Mouse (Mus musculus) adrenal gland, adult 2 months (tissue): Measurements from ENCODE around the gene Mgat4b. TPM values are rescaled to one million over a fixed set of nuclear protein-coding genes. Genes with fewer than 3 reads are reported as not detected.
A peak's percentile ranks its signal among the peaks of the same experiment; 100 is the strongest.

Source experiments
- DNase-seq: peaks from one replicate; pipeline ENCODE4 v3.0.0; 2021
- polyA plus RNA-seq: library from polyadenylated mRNA; depleted of rRNA; stranded (reverse); fragments of >200 nt; gene quantifications from 2 replicates; pipeline ENCODE4 v1.2.3, GENCODE M21; 2012
- total RNA-seq, 2 experiments: library from RNA; stranded (reverse); gene quantifications; 2 replicates each; pipeline ENCODE4 v1.2.3; 2021

Gene Mgat4b
- total and polyA plus RNA-seq, 3 experiments = 119 to 361 (median 128) TPM

DNA sequence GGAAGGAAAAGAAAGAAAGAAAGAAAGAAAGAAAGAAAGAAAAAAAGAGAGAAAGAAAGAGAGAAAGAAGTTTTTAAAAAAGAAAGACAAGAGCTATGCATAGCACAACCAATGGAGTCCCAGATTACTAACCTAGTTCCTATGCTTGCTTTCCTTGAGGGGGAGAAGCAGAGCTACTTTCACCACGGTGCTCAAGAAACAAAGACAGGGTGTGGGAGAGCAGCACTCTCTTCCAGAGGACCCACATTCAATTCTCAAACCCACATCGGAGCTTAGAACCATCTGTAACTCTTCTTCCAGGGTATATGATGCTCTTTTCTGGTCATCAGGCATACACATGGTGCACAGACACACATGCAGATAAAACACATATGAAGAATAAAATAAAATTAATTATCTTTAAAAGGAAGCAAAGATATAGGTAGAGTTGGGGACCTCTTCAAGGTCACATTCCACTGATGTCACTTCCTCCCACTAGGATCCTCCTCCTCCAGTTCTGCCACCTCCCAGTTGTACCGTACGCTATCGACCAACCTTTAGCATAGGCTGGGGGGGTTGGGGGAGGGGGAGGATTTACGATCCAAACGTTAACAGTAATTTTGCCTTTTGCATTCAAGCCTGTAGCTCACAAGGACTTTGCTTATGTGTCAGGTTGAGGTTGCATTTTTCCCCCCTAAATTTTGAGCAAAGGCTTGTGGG lies 37.9 kb downstream of the Mgat4b start:
- DNase-seq = no peak

DNA sequence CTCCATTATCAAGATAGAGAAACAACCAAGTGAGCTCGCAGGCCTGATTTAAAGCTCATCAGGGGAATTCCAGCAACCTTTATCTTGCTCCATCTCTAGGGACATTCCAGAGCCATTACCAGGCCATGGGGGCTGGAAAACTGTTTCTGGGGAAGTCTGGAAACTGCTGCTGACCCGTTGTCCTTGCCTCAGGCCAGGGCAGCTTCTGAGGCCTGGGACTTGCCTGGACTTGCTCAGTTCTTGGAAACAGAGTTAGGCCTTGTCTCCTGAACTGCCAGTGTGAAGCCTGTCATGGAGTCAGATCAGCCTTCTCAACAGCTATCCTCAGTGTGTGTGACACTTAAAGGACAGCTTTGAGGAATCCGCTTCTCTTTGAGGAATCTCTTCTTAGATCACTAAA lies 41.5 kb downstream of the Mgat4b start:
- no peak for DNase-seq

DNA sequence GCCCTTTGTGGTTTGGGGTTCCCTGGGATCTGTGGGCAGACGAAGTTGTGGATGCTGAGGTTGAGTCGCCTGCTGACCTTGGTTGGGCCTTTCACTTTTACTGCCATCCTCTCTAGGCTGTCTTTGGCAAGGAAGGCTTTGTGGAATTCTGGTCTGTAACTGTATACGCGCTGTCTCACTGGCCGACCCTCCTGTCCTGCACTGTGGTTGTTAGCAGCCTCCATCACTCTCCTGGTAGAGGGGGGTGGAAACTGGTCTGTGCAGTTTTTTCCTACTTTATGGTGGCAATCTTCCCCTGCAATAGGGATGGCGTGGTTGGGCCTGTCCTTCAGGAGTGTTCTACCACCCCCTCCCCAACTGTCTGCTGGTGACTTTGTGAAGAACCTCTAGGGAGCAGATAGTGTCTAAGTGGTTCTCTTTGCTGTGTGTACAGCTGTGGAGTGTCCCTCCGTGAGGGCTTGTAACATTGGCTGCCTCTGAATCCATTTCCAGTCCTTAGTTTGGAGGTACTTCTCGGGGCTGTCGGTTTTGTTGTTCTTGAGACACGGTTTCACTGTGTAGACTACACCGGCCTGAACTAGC lies 42.1 kb downstream of the Mgat4b start:
- no peak for DNase-seq

DNA sequence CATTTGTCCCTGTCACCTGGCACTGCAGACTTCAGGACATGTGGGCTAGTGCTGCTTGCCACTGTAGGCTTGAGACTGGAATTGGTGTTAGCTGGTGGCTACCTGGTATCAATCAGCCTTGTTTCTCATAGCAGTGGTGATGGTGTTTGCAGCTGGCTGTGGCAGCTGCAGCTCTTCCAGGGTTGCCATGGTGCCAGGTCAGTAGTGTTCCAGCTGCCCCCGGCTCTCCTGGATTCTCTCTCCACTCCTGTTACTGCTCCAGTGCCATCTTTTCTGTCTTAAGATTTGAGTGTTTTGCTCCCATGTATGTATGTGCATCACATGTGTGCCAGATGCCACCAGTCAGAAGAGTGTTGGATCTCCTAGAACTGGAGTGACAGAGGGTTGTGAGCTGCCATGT lies 42.7 kb downstream of the Mgat4b start:
- DNase-seq = no peak

DNA sequence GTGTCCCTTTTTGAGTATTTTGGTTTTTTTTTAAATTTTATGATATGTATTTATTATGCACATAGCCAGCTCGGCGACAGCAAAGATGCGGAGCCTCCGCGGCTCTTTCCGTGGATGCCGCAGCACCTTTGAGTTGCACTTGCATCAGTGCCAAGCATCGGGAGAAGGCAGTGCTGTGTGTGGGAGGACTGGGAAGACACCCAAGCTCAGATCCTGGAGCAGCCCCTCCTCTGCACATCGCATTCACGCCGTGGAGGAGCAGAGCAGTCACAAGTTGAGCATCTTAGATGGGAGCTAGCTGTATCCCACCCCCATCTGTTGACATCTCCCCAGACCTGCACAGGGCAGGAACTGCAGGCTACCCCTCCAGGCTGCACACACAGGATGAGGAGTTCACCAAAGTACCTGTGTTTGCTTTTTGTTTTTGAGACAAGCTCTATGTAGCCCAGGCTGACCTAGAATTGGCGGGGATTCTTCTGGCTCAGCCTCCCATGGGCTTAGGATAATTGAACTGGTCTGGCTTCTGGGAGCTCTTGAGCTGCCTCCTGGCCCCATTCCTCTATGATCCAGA lies 43.4 kb downstream of the Mgat4b start:
- no peak for DNase-seq

DNA sequence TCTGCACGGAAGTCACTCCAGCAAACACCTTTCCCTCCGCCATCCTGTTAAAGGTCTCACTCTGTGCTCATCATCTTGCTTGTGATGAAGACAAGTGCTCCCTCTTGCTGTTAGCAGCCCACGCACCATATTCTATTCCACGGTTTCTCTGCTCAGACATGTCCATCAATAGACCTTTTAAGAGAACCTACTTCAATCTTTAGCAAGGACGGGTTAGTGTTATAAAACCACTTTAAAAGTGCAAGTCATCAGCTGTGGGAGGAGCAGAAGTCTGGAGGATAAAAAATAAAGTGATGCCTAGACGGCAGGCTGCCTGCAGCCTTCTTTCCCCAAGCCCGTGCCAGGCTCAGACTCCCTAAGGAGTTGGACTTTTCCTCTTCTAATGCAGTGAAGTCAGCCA lies 45.9 kb downstream of the Mgat4b start:
- DNase-seq = no peak

DNA sequence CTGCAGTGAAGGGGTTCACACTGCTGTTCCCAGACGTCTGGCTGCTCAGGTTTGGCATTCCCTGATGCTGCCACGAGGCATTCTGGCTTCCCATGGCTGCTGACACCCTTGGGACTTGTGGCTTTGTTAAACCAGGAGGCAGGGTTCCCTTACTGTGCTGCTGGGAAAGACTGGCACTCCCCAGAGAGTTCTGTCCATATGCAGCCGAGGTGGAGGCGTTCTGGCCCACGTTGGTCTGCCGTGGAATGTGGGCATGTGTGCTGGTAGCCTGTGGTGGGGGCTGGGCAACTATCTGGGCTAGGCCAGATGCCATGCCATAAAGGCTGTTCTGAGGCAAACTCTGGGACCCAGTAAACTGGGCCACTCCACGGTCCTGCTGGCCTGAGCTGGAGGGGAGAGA lies 47.6 kb downstream of the Mgat4b start:
- no peak for DNase-seq

DNA sequence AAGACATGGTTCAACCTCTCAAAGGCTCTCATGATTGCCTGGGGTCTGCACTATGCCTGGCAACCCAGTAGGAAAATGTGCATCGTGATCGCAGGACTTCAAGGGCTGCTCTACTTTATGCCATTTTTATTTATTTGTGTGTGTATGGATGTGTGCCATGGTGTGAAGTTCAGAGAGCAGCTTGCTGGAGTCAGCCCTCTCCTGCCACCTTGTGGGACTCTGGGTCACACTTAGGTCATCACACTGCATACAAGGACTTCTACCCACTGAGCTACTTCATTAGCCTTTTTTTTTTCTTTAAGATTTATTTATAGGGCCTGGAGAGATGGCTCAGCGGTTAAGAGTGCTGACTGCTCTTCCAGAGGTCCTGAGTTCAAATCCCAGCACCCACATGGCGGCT lies 51.3 kb downstream of the Mgat4b start:
- DNase-seq = no peak

DNA sequence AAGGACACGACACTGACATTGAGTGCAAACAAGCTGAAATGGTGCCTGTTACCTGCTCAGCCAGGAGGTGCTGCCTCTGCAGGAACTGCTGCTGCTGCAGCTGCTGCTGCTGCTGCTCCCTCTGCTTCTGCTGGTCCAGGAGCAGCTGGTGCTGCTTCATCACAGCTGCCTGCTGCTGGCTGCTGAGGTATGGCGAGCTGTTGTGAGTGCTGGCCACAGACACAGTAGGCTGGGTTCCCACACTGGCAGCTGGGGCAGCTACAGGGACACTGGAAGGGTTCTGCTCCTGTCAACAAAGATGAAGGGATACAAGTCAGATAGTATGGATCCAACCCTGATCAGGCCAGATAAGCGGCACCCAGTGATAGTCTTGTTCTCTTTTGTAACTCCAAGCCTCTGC lies 52.5 kb downstream of the Mgat4b start:
- no peak for DNase-seq

DNA sequence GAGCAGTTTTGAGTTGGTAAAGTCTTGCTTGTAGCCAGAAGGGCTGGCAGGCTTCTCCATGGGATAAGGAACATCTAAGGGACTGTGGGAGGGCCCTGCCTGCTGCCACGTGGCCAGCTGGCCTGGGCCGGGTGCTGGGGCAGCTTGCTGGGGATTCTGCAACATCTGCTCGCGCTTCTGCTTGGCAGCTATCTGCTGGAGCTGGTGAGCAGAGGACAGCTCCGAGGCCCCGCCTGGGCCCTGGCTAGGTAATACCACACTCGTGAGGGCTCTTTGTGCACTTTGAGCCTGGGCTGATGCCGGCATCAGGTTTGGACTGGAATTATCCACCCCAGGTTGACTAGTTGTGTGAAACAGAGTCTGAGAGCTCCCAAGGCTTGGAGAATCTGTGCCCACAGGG lies 55.2 kb downstream of the Mgat4b start:
- DNase-seq = peak; percentile 42

DNA sequence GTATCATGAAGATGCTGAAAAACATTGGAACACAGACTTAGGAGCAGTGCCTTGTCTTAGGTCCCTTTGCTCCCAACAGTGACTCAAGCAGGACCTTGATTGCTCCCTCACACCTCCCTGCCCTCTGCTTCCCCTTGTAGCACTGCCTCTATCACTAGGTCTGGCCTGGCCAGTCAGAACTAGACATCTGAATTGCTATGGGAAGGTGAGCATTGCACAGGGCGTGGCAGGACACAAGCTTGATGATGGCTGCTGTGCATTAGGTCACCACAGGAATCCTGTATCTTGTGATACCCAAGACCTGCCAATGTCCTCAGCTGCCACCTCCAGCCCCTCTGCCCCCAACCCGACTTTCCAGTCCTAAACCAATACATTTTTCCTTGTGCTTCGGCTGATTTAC lies 56.3 kb downstream of the Mgat4b start:
- no peak for DNase-seq

DNA sequence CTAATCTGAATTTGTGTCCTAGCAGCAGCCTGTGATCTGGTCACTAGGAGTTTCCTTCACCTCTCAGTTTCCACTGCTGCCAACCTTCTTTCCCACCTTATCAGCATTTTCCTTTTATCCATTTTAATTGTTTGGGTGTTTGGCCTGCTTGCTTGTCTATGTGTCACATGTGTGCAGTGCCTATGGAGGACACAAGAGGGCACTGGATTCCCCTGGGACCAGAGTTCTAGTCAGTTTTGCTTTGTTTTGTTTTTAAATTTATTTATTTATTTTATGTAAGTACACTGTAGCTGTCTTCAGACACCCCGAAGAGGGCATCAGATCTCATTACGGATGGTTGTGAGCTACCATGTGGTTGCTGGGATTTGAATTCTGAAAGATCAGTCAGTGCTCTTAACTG lies 58.5 kb downstream of the Mgat4b start:
- no peak for DNase-seq

DNA sequence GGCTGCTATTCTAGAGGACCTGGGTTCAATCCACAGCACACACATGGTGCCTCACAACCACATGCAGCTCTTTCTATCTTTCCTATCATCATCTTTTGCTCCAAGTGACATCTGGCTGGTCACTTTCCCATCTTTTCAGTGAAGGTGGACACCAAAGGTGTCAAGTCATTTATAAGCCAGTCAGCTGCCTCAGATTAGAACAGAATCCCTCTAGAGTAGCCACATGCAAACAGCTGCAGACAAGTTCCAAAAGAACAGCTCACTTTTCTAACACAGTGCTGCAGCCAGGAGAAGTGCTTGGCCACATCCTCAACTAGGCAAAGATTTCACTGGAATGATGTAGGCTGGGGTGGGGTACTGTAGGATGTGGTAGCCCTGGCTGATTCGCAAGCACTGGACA lies 59.2 kb downstream of the Mgat4b start:
- DNase-seq = no peak

DNA sequence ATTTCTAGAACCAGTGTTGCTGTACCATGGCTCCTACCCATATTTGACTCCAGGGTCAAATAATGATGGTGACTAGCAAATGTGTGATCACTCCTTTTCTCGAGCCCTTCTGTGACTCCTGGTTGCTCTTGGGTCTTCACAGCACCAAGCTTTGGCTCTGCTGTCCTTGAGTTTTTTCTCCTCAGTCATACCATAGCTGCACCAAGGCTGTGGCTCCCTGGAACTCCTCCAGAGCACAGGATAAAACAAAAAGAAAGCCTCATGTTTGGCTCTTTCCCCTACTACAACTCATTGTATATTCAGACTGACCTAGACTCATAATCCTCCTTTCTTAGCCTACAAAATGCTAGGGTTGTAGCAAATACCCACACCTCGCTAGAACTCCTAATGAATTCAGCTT lies 62.1 kb downstream of the Mgat4b start:
- no peak for DNase-seq

DNA sequence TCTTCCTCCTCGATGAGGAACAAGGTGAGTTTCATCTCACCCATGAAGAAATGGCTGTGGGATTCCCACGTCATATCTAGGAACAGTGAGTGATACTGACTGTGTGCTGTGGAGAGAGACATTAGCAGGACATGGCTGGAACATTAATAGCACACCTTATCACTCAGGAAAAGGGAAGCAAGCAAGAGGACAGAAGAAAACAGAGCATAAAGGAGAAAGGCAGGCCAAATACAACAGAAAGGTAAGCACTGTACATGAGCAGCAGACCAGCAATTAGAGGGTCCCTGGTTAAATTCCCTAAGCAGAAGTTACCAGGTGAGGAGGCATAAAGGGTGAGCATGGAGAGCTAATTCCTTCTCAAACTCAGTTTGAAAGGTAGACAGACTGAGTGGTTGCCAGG lies 64.4 kb downstream of the Mgat4b start:
- no peak for DNase-seq

DNA sequence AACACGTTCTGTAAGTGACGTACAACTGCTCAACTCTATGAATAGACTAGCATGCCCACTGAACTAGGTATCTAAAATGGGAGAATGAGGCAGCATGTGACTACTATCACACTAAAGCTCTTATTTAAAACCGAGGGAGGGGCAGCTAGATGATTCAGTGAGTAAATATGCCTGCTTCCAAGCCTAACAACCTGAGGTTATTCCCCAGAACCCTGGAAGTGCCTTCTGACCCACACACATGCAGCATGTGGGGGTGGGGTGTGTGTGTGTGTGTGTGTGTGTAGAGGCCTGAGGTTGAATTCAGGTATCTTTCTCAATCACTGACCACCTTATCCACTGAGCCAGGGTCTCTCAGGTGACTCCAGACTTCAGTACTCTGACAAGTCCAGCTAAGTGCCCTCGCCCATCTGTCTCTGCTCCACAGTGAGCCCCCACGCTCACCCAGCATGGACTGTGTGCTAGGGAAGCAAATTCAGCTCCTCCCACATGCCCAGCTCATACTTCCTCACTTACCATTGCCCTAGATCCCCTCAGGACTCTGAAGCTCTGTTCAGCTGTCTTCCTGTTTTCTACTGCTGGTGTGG lies 65.0 kb downstream of the Mgat4b start:
- DNase-seq = no peak

DNA sequence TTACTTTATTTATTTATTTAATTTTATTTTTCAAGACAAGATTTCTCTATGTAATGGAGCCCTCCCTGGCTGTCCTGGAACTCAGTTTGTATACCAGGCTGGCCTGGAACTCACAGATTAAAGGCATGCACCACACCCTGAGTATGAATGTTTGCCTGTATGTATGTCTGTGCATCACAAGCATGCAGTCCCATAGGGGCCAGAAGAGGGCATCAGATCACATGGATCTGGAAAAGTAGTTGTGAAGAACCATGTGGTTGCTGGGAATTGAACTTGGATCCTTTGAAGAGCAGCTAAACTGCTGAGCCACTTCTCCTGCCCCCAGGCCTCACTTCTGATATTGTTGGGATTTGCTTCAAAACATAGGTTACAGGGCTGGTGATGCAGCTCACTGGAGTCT lies 66.3 kb downstream of the Mgat4b start:
- no peak for DNase-seq

DNA sequence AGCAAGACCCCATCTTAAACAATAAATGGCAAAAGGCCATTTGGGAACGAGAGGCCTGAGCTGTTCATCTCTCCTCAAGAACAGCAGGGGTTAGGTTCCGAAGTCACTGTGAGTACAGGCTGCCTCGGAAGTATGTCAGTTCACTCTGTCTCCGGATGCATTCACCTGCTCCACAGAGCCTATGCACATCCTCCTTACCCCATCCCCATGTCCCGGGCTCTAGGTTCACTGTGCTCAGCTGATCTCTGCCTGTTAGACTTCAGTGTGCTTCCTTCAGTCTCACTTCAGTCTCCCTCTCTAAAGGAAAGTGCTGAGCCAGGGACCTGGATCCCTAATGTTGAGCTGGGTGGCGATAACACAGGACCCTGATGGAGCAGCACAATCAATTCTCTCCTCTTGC lies 67.0 kb downstream of the Mgat4b start:
- DNase-seq = no peak

DNA sequence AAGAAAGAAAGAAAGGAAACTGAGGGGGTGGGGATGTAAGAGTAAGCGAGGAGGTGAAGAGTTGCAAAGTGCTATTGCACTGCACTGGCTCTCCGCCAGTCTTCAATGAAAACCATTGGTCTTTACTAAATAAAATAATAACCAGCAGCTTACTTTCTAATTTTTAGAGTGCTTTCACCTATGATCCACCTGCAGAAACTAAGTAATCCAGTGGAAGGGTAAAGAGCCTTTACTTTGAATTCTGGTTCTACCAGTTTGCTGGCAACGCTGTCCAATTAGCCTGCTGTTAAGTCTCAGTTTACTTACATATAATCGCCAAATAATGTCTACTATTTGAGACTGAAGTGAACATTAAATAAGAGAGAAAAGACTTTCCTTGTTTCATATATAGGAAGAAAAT lies 68.3 kb downstream of the Mgat4b start:
- no peak for DNase-seq

DNA sequence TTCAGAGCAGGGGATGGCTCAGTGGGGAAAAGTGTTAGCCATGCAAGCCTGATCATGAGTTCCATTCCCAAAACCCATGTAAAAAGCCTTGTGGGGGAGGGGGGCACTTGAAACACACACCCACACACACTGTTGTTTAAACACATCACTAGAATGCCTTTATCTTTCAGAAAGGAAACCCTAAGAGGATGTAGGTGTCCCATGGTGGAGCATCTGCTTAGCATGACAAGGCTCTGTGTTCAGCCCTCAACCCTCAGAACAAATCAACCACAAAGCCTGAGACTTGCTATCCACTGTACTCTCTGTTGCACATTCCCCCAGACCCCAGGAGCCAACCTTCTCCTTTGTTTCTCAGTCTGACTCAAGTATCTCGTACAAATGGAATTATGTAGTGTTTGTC lies 69.4 kb downstream of the Mgat4b start:
- no peak for DNase-seq
